8 mouse cellular contexts compared by ENCODE assay signal in the genomic region with DNA sequence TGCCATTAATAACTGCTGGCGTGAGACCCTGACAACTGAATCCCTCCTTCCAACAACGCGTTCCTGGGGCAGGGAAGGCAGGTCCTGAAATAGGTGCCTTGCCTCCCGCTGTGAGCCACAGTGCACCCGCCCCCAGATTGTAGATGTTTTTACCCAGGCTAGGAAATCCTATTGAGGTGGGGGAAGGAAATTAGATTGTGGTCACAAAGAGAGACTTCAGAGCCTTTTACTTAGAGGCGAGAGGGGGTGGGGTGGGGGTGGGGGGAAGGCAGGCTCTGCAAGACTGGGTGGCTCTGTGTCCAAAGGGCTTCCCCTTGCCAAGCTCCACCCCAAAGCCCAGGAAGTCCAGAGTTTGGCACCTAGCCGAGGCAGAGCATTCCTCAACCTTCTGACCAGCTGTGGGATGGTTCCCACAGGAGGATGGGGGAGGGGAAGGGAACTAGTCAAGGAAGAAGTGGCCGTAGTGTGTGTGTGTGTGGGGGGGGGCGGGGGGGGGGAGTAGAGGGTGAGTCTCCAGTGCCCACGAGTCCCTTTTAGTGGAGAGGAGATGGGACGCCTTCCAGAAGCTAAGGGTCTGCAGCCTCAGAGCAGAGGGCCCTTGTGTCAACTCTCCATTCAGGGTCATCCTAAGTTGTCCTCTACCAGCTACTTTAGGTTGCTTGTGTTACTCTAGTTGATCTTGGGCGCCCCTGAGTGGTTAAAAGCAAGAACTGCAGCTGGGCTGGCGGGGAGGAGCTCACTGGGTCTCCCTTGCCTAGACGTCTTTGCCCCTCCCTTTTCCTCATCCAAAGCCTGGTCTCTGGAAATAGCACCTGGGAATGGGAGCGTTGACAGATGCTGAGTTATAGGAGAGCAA. TPM values are rescaled to one million over a fixed set of nuclear protein-coding genes. Genes with fewer than 3 reads are reported as not detected.
A peak's percentile ranks its signal among the peaks of the same experiment; 100 is the strongest.
DNase-seq lines count a peak whose midpoint lies in the region; ATAC-seq lines count a peak whose summit lies in the region.

No protein-coding gene starts in this region.

- H3K27me3 ChIP-seq in embryonic facial prominence, embryonic 10.5 days (replicated peaks; ENCODE audit: low read depth, poor library complexity, severe bottlenecking) = peaks cover 6% of the 10 kb centered on the region; the same call in 1 of the 2 replicates
- no peaks in the 10 kb centered on the region for H3K27me3 ChIP-seq in limb, embryonic 10.5 days (ENCODE audit: low read depth, poor library complexity, severe bottlenecking)
- H3K27me3 ChIP-seq in midbrain, embryonic 12.5 days = peaks cover 3% of the 10 kb centered on the region

- H3K4me1 ChIP-seq in embryonic facial prominence, embryonic 10.5 days = peaks cover 73% of the 10 kb centered on the region
- peaks cover 73% of the 10 kb centered on the region for H3K4me1 ChIP-seq in limb, embryonic 10.5 days
- peaks cover 59% of the 10 kb centered on the region for H3K4me1 ChIP-seq in midbrain, embryonic 12.5 days

- ATAC-seq in midbrain, embryonic 12.5 days (ENCODE audit: low FRiP score, low read depth) = peak; percentile 36; the same call in 1 of the 2 replicates

- H3K27ac ChIP-seq in embryonic facial prominence, embryonic 10.5 days (replicated peaks) = peak overlapping the region; percentile 82
- peak overlapping the region; percentile 81 for H3K27ac ChIP-seq in limb, embryonic 10.5 days
- peak overlapping the region; percentile 56 for H3K27ac ChIP-seq in midbrain, embryonic 12.5 days (replicated peaks)

- H3K9me3 ChIP-seq in embryonic facial prominence, embryonic 10.5 days = no peaks in the 10 kb centered on the region
- H3K9me3 ChIP-seq in limb, embryonic 10.5 days (replicated peaks) = no peaks in the 10 kb centered on the region
- no peaks in the 10 kb centered on the region for H3K9me3 ChIP-seq in midbrain, embryonic 12.5 days

- no peak overlapping the region for H3K9ac ChIP-seq in midbrain, embryonic 12.5 days (replicated peaks)

- H3K36me3 ChIP-seq in embryonic facial prominence, embryonic 10.5 days (replicated peaks) = no peaks in the 10 kb centered on the region
- H3K36me3 ChIP-seq in limb, embryonic 10.5 days = no peaks in the 10 kb centered on the region
- H3K36me3 ChIP-seq in midbrain, embryonic 12.5 days = no peaks in the 10 kb centered on the region

- 4% methylated on average over 14 of the region's 15 CpGs for WGBS in embryonic facial prominence, embryonic 10.5 days
- 3% methylated on average over 14 of the region's 15 CpGs for WGBS in limb, embryonic 10.5 days
- 4% methylated on average over 13 of the region's 15 CpGs for WGBS in midbrain, embryonic 12.5 days

- peak overlapping the region; percentile 29 for H3K4me2 ChIP-seq in midbrain, embryonic 12.5 days (replicated peaks)

- H3K4me3 ChIP-seq in embryonic facial prominence, embryonic 10.5 days = peak overlapping the region; percentile 44
- peak overlapping the region; percentile 32 for H3K4me3 ChIP-seq in limb, embryonic 10.5 days
- H3K4me3 ChIP-seq in midbrain, embryonic 12.5 days = no peak overlapping the region

- peak; percentile 88 for DNase-seq in 3134 (ENCODE audit: extremely low read depth, insufficient read length, low spot score)
- DNase-seq in adrenal gland, postnatal 14 days = peak; percentile 97
- peak; percentile 94 for DNase-seq in embryonic facial prominence, embryonic 10.5 days (ENCODE audit: low spot score)
- peak; percentile 100 for DNase-seq in heart, adult 11 months
- DNase-seq in kidney, adult 18-20 months = peak; percentile 99
- DNase-seq in limb, embryonic 10.5 days (ENCODE audit: low spot score) = peak; percentile 93
- peak; percentile 83 for DNase-seq in spleen, adult 12 weeks (ENCODE audit: low spot score)

RNA-seq across cellular contexts. Expression of a gene that starts 8.7 kb away (rescaled TPM):
- 88.5 and 88.7 TPM in 2 replicates for total RNA-seq in adrenal gland, postnatal 14 days (2021)
- 23.4 and 23.5 TPM in 2 replicates for polyA plus RNA-seq in embryonic facial prominence, embryonic 10.5 days (2016; fragmentation: Nextera tagmentation; extraction: Ambion mirVana)
- 22.8 and 25.0 TPM in 2 replicates for polyA plus RNA-seq in limb, embryonic 10.5 days (2016; fragmentation: Nextera tagmentation; extraction: Ambion mirVana)
- 38.6 and 42.4 TPM in 2 replicates for polyA plus RNA-seq in midbrain, embryonic 12.5 days (2016; fragmentation: Nextera tagmentation; extraction: Ambion mirVana)

RNA-seq across cellular contexts. Expression of a gene that starts 11.5 kb away (rescaled TPM):
- total RNA-seq in adrenal gland, postnatal 14 days (2021) = 32.9 and 51.0 TPM in 2 replicates
- polyA plus RNA-seq in embryonic facial prominence, embryonic 10.5 days (2016; fragmentation: Nextera tagmentation; extraction: Ambion mirVana) = 1.1 and 1.8 TPM in 2 replicates
- 1.2 and 1.5 TPM in 2 replicates for polyA plus RNA-seq in limb, embryonic 10.5 days (2016; fragmentation: Nextera tagmentation; extraction: Ambion mirVana)
- 1.2 and 1.5 TPM in 2 replicates for polyA plus RNA-seq in midbrain, embryonic 12.5 days (2016; fragmentation: Nextera tagmentation; extraction: Ambion mirVana)

RNA-seq across cellular contexts. Expression of a gene that starts 18.1 kb away (rescaled TPM):
- total RNA-seq in adrenal gland, postnatal 14 days (2021) = 37.8 and 38.8 TPM in 2 replicates
- polyA plus RNA-seq in embryonic facial prominence, embryonic 10.5 days (2016; fragmentation: Nextera tagmentation; extraction: Ambion mirVana) = 47.5 and 48.3 TPM in 2 replicates
- 46.7 and 51.9 TPM in 2 replicates for polyA plus RNA-seq in limb, embryonic 10.5 days (2016; fragmentation: Nextera tagmentation; extraction: Ambion mirVana)
- 65.5 and 74.2 TPM in 2 replicates for polyA plus RNA-seq in midbrain, embryonic 12.5 days (2016; fragmentation: Nextera tagmentation; extraction: Ambion mirVana)

RNA-seq across cellular contexts. Expression of a gene that starts 46.1 kb away (rescaled TPM):
- total RNA-seq in adrenal gland, postnatal 14 days (2021) = 106 and 124 TPM in 2 replicates
- 8.8 and 9.1 TPM in 2 replicates for polyA plus RNA-seq in embryonic facial prominence, embryonic 10.5 days (2016; fragmentation: Nextera tagmentation; extraction: Ambion mirVana)
- polyA plus RNA-seq in limb, embryonic 10.5 days (2016; fragmentation: Nextera tagmentation; extraction: Ambion mirVana) = 6.3 and 11.6 TPM in 2 replicates
- 45.3 and 47.6 TPM in 2 replicates for polyA plus RNA-seq in midbrain, embryonic 12.5 days (2016; fragmentation: Nextera tagmentation; extraction: Ambion mirVana)

RNA-seq across cellular contexts. Expression of a gene that starts 50.0 kb away (rescaled TPM):
- total RNA-seq in adrenal gland, postnatal 14 days (2021) = 0.79 and 0.93 TPM in 2 replicates
- 1.4 and 1.8 TPM in 2 replicates for polyA plus RNA-seq in embryonic facial prominence, embryonic 10.5 days (2016; fragmentation: Nextera tagmentation; extraction: Ambion mirVana)
- 1.4 and 1.9 TPM in 2 replicates for polyA plus RNA-seq in limb, embryonic 10.5 days (2016; fragmentation: Nextera tagmentation; extraction: Ambion mirVana)
- 3.0 and 3.1 TPM in 2 replicates for polyA plus RNA-seq in midbrain, embryonic 12.5 days (2016; fragmentation: Nextera tagmentation; extraction: Ambion mirVana)
